Mouse (Mus musculus) liver, adult 2 months (tissue): ENCODE data around the gene Clpx.

Experiments
- CTCF ChIP-seq: fragments of 200-500 bp; IDR thresholded peaks from 2 replicates; pipeline ENCODE4 v1.5.1; 2011; ENCODE audit warnings: low read depth, low read length, control low read depth
- POLR2A ChIP-seq: fragments of 200-500 bp; IDR thresholded peaks from 2 replicates; pipeline ENCODE4 v1.6.1; 2011; ENCODE audit warnings: low read length, control low read depth; ENCODE audit not compliant: insufficient read depth; ENCODE audit errors: extremely low read depth

DNA sequence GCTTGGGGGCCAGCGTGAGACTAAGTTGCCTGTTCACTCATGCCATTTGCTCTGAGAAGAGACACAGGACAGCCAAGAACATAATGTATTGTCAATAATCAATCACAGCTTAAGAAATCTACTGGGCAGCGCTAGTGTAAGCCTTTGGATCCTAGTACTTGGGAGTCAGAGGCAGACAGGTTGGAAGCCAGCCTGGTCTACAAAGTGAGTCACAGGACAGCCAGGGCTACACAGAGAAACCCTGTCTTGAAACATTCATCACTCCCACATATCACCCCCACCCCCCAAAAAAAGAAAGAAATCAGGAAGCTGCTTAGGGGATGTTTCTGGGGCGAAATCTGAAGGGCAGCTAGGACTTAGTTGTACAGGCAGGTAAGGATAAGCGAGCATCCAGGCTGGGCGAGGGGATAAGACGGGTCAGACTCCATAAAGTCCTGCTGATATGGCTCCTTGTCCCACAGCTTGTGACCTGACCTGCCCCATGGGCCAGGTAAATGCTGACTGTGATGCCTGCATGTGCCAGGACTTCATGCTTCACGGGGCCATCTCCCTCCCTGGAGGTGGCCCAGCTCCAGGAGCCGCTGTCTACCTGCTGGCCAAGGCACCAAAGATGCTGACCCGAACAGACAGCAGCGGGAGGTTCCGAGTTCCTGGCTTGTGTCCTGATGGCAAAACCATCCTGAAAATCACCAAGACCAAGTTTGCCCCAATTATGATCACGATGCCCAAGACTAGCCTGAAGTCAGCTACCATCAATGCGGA lies 20.8 kb upstream of the Clpx start:
- TF ChIP-seq POLR2A (no peak), CTCF (no peak)
